Mouse (Mus musculus) thymus, postnatal 25 days (tissue): Measurements from ENCODE around the gene Gm11444.

ENCODE experiments used
- DNase-seq: peaks from one replicate; pipeline ENCODE4 v3.0.0; 2022

Gm11444 gene

GRCm38 (mm10) chr11:85850233-85850632 lies at the start of gene Gm11444:
Gm11444 (minus strand) TSS chr11:85850333.
- no peak for DNase-seq

GRCm38 (mm10) chr11:85896335-85896985 lies 46.3 kb upstream of the Gm11444 start:
- no peak for DNase-seq

- no peak for DNase-seq
These were observed 44.8 kb upstream of the Gm11444 start for GRCm38 (mm10) chr11:85894731-85895545.

GRCm38 (mm10) chr11:85894136-85894530 lies 44.0 kb upstream of the Gm11444 start:
- DNase-seq = no peak

- no peak for DNase-seq
These were observed 43.4 kb upstream of the Gm11444 start for GRCm38 (mm10) chr11:85893400-85894135.

GRCm38 (mm10) chr11:85892771-85893170 lies 42.6 kb upstream of the Gm11444 start:
- DNase-seq = no peak

- DNase-seq = no peak
These were observed 41.5 kb upstream of the Gm11444 start for GRCm38 (mm10) chr11:85891692-85892040.

- DNase-seq = no peak
These were observed 41.0 kb upstream of the Gm11444 start for GRCm38 (mm10) chr11:85891010-85891691.

GRCm38 (mm10) chr11:85890563-85890845 lies 40.4 kb upstream of the Gm11444 start:
- no peak for DNase-seq

GRCm38 (mm10) chr11:85889730-85890562 lies 39.8 kb upstream of the Gm11444 start:
- DNase-seq = no peak

- DNase-seq = no peak
These were observed 39.1 kb upstream of the Gm11444 start for GRCm38 (mm10) chr11:85889056-85889729.

GRCm38 (mm10) chr11:85888451-85888961 lies 38.4 kb upstream of the Gm11444 start:
- DNase-seq = no peak

GRCm38 (mm10) chr11:85887801-85888450 lies 37.8 kb upstream of the Gm11444 start:
- DNase-seq = no peak

GRCm38 (mm10) chr11:85887273-85887672 lies 37.1 kb upstream of the Gm11444 start:
- no peak for DNase-seq

- no peak for DNase-seq
These were observed 36.3 kb upstream of the Gm11444 start for GRCm38 (mm10) chr11:85886429-85886785.

GRCm38 (mm10) chr11:85885665-85886428 lies 35.7 kb upstream of the Gm11444 start, which contains the start of gene Tbx4:
Tbx4 (plus strand) TSS chr11:85886422.
- DNase-seq = no peak

GRCm38 (mm10) chr11:85884498-85884897 lies 34.4 kb upstream of the Gm11444 start:
- DNase-seq = no peak

- DNase-seq = no peak
These were observed 26.1 kb upstream of the Gm11444 start for GRCm38 (mm10) chr11:85876059-85876788.

GRCm38 (mm10) chr11:85864363-85864762 lies 14.2 kb upstream of the Gm11444 start:
- no peak for DNase-seq
